Mouse (Mus musculus): Measurements from ENCODE around the gene Gm47995. TPM values are rescaled to one million over a fixed set of nuclear protein-coding genes. Genes with fewer than 3 reads are reported as not detected.
"Not testable (repeated sequence)": the region's sequence is repeated elsewhere in the genome, so short reads cannot be mapped to it uniquely, and the experiment has no call there.

The Gm47995 gene
- polyA plus RNA-seq, 1 experiment, result 0.05 TPM

GRCm38 (mm10) chr1:151180167-151180566 is 18.1 kb upstream of the Gm47995 start:
- Histone ChIP-seq H3K27me3 (ENCODE audit: control insufficient read depth, insufficient read depth, insufficient read length) (no peaks in the 10 kb centered on the region), H3K79me3 (ENCODE audit: low read depth) (no peaks in the 10 kb centered on the region), H3K36me3 (ENCODE audit: control insufficient read depth, insufficient read depth) (no peaks in the 10 kb centered on the region), H3K79me2 (ENCODE audit: control insufficient read depth, insufficient read depth) (no peaks in the 10 kb centered on the region), H3K4me3 (ENCODE audit: insufficient read depth, poor library complexity, severe bottlenecking) (no peak overlapping the region), H3ac (ENCODE audit: control insufficient read depth, insufficient read length, low read depth) (no peak overlapping the region)
- TF ChIP-seq CTCF (IDR thresholded peaks at IDR 0.05; ENCODE audit: control insufficient read depth, insufficient read depth, insufficient read length) (no peak), MYOD1 (IDR thresholded peaks at IDR 0.05; ENCODE audit: control insufficient read depth, insufficient read length, low read depth) (no peak), MYOG (IDR thresholded peaks at IDR 0.05; ENCODE audit: control insufficient read depth, extremely low read depth, insufficient read length) (no peak), USF1 (IDR thresholded peaks at IDR 0.05; ENCODE audit: low read depth) (no peak), FOSL1 (IDR thresholded peaks at IDR 0.05; ENCODE audit: insufficient read depth, low read length, poor library complexity, severe bottlenecking) (no peak), MAX (IDR thresholded peaks at IDR 0.05) (no peak), CEBPB (IDR thresholded peaks at IDR 0.05; ENCODE audit: low read depth) (no peak)

- H3K36me3 ChIP-seq (ENCODE audit: control insufficient read depth, insufficient read depth); H3ac ChIP-seq (ENCODE audit: control insufficient read depth, insufficient read length, low read depth); H3K79me3 ChIP-seq (ENCODE audit: low read depth); H3K4me3 ChIP-seq (ENCODE audit: insufficient read depth, poor library complexity, severe bottlenecking); H3K27me3 ChIP-seq (ENCODE audit: control insufficient read depth, insufficient read depth, insufficient read length); H3K79me2 ChIP-seq (ENCODE audit: control insufficient read depth, insufficient read depth): not testable (repeated sequence)
Observed at GRCm38 (mm10) chr1:151182266-151182665, 16.0 kb upstream of the Gm47995 start, which contains the start of gene Gm47985. TSS of gene Gm47985 (plus strand) at chr1:151182537.

- not testable (repeated sequence) for H3K4me3 ChIP-seq (ENCODE audit: insufficient read depth, poor library complexity, severe bottlenecking); H3K79me3 ChIP-seq (ENCODE audit: low read depth); H3K79me2 ChIP-seq (ENCODE audit: control insufficient read depth, insufficient read depth); H3K36me3 ChIP-seq (ENCODE audit: control insufficient read depth, insufficient read depth); H3K27me3 ChIP-seq (ENCODE audit: control insufficient read depth, insufficient read depth, insufficient read length); H3ac ChIP-seq (ENCODE audit: control insufficient read depth, insufficient read length, low read depth)
Observed at GRCm38 (mm10) chr1:151186186-151186585, 12.1 kb upstream of the Gm47995 start.

GRCm38 (mm10) chr1:151186879-151187424 is 11.3 kb upstream of the Gm47995 start:
- H3K79me2 ChIP-seq (ENCODE audit: control insufficient read depth, insufficient read depth); H3K27me3 ChIP-seq (ENCODE audit: control insufficient read depth, insufficient read depth, insufficient read length); H3ac ChIP-seq (ENCODE audit: control insufficient read depth, insufficient read length, low read depth); H3K36me3 ChIP-seq (ENCODE audit: control insufficient read depth, insufficient read depth); H3K79me3 ChIP-seq (ENCODE audit: low read depth); H3K4me3 ChIP-seq (ENCODE audit: insufficient read depth, poor library complexity, severe bottlenecking): not testable (repeated sequence)

GRCm38 (mm10) chr1:151188469-151188868 is 9.8 kb upstream of the Gm47995 start:
- Histone ChIP-seq H3K36me3 (ENCODE audit: control insufficient read depth, insufficient read depth) (no peaks in the 10 kb centered on the region), H3K4me3 (ENCODE audit: insufficient read depth, poor library complexity, severe bottlenecking) (no peak overlapping the region), H3K79me3 (ENCODE audit: low read depth) (no peaks in the 10 kb centered on the region), H3K79me2 (ENCODE audit: control insufficient read depth, insufficient read depth) (no peaks in the 10 kb centered on the region), H3ac (ENCODE audit: control insufficient read depth, insufficient read length, low read depth) (no peak overlapping the region), H3K27me3 (ENCODE audit: control insufficient read depth, insufficient read depth, insufficient read length) (no peaks in the 10 kb centered on the region)
- no peak for TF ChIP-seq USF1 (IDR thresholded peaks at IDR 0.05; ENCODE audit: low read depth)
- no peak for TF ChIP-seq FOSL1 (IDR thresholded peaks at IDR 0.05; ENCODE audit: insufficient read depth, low read length, poor library complexity, severe bottlenecking)
- TF ChIP-seq CEBPB (IDR thresholded peaks at IDR 0.05; ENCODE audit: low read depth), result no peak
- TF ChIP-seq MAX (IDR thresholded peaks at IDR 0.05), result no peak
- no peak for TF ChIP-seq CTCF (IDR thresholded peaks at IDR 0.05; ENCODE audit: control insufficient read depth, insufficient read depth, insufficient read length)
- TF ChIP-seq MYOG (IDR thresholded peaks at IDR 0.05; ENCODE audit: control insufficient read depth, extremely low read depth, insufficient read length), result no peak
- TF ChIP-seq MYOD1 (IDR thresholded peaks at IDR 0.05; ENCODE audit: control insufficient read depth, insufficient read length, low read depth), result no peak

GRCm38 (mm10) chr1:151192075-151192474 is 6.2 kb upstream of the Gm47995 start, which contains the start of gene Gm8947:
TSS of gene Gm8947 (plus strand) at chr1:151192376.
- H3ac ChIP-seq (ENCODE audit: control insufficient read depth, insufficient read length, low read depth); H3K79me3 ChIP-seq (ENCODE audit: low read depth); H3K4me3 ChIP-seq (ENCODE audit: insufficient read depth, poor library complexity, severe bottlenecking); H3K27me3 ChIP-seq (ENCODE audit: control insufficient read depth, insufficient read depth, insufficient read length); H3K79me2 ChIP-seq (ENCODE audit: control insufficient read depth, insufficient read depth); H3K36me3 ChIP-seq (ENCODE audit: control insufficient read depth, insufficient read depth): not testable (repeated sequence)

- not testable (repeated sequence) for H3K36me3 ChIP-seq (ENCODE audit: control insufficient read depth, insufficient read depth); H3ac ChIP-seq (ENCODE audit: control insufficient read depth, insufficient read length, low read depth); H3K4me3 ChIP-seq (ENCODE audit: insufficient read depth, poor library complexity, severe bottlenecking); H3K27me3 ChIP-seq (ENCODE audit: control insufficient read depth, insufficient read depth, insufficient read length); H3K79me3 ChIP-seq (ENCODE audit: low read depth); H3K79me2 ChIP-seq (ENCODE audit: control insufficient read depth, insufficient read depth)
Observed at GRCm38 (mm10) chr1:151192739-151193138, 5.5 kb upstream of the Gm47995 start.

- not testable (repeated sequence) for H3K4me3 ChIP-seq (ENCODE audit: insufficient read depth, poor library complexity, severe bottlenecking); H3K79me3 ChIP-seq (ENCODE audit: low read depth); H3K27me3 ChIP-seq (ENCODE audit: control insufficient read depth, insufficient read depth, insufficient read length); H3K79me2 ChIP-seq (ENCODE audit: control insufficient read depth, insufficient read depth); H3K36me3 ChIP-seq (ENCODE audit: control insufficient read depth, insufficient read depth); H3ac ChIP-seq (ENCODE audit: control insufficient read depth, insufficient read length, low read depth)
Observed at GRCm38 (mm10) chr1:151195986-151196385, 2.3 kb upstream of the Gm47995 start.

GRCm38 (mm10) chr1:151196690-151197089 is 1.6 kb upstream of the Gm47995 start:
- not testable (repeated sequence) for H3K27me3 ChIP-seq (ENCODE audit: control insufficient read depth, insufficient read depth, insufficient read length)

GRCm38 (mm10) chr1:151200620-151201019 is 2.4 kb downstream of the Gm47995 start:
- not testable (repeated sequence) for H3K4me3 ChIP-seq (ENCODE audit: insufficient read depth, poor library complexity, severe bottlenecking)

More at GRCm38 (mm10) chr1:151196690-151197089, 1.6 kb upstream of the Gm47995 start:
- H3ac ChIP-seq (ENCODE audit: control insufficient read depth, insufficient read length, low read depth); H3K36me3 ChIP-seq (ENCODE audit: control insufficient read depth, insufficient read depth); H3K79me3 ChIP-seq (ENCODE audit: low read depth); H3K4me3 ChIP-seq (ENCODE audit: insufficient read depth, poor library complexity, severe bottlenecking); H3K79me2 ChIP-seq (ENCODE audit: control insufficient read depth, insufficient read depth): not testable (repeated sequence)

More at GRCm38 (mm10) chr1:151200620-151201019, 2.4 kb downstream of the Gm47995 start:
- H3K79me2 ChIP-seq (ENCODE audit: control insufficient read depth, insufficient read depth); H3ac ChIP-seq (ENCODE audit: control insufficient read depth, insufficient read length, low read depth); H3K79me3 ChIP-seq (ENCODE audit: low read depth); H3K27me3 ChIP-seq (ENCODE audit: control insufficient read depth, insufficient read depth, insufficient read length); H3K36me3 ChIP-seq (ENCODE audit: control insufficient read depth, insufficient read depth): not testable (repeated sequence)

Data from C2C12 (cell line).